Mouse (Mus musculus) liver, adult 2 months (tissue): Measurements from ENCODE around the gene Tgfbr3. TPM values are rescaled to one million over a fixed set of nuclear protein-coding genes. Genes with fewer than 3 reads are reported as not detected.

ENCODE experiments used
- DNase-seq: peaks from one replicate; pipeline ENCODE4 v3.0.0-alpha.2; 2011; ENCODE audit warnings: low read depth, low spot score; ENCODE audit errors: extremely low read depth
- H3K27ac ChIP-seq: fragments of 200-500 bp; replicated peaks from 2 replicates; pipeline ENCODE4 v1.5.1; 2012; ENCODE audit warnings: low read depth, mild to moderate bottlenecking, control low read depth, inconsistent platforms, low read length; ENCODE audit not compliant: insufficient read depth
- H3K27me3 ChIP-seq: fragments of 200-500 bp; 2 replicates; pipeline ENCODE4 v1.6.1; 2012; ENCODE audit warnings: mild to moderate bottlenecking, moderate library complexity, low read length, inconsistent platforms; ENCODE audit not compliant: control insufficient read depth, insufficient read depth
- H3K36me3 ChIP-seq: fragments of 200-500 bp; 2 replicates; pipeline ENCODE4 v1.6.1; 2012; ENCODE audit warnings: low read length, inconsistent platforms; ENCODE audit not compliant: control insufficient read depth, insufficient read depth
- H3K4me1 ChIP-seq: fragments of 200-500 bp; 2 replicates; pipeline ENCODE4 v1.6.1; 2011; ENCODE audit warnings: low read length; ENCODE audit not compliant: control insufficient read depth, insufficient read depth
- H3K4me3 ChIP-seq: fragments of 200-500 bp; 2 replicates; pipeline ENCODE4 v1.5.1; 2011; ENCODE audit warnings: low read depth, mild to moderate bottlenecking, control low read depth, low read length, moderate library complexity; ENCODE audit not compliant: insufficient read depth
- H3K79me2 ChIP-seq: fragments of 200-500 bp; 2 replicates; pipeline ENCODE4 v1.6.1; 2012; ENCODE audit warnings: inconsistent platforms, mild to moderate bottlenecking, low read length, moderate library complexity; ENCODE audit not compliant: control insufficient read depth, insufficient read depth
- H3K9ac ChIP-seq: fragments of 200-500 bp; 2 replicates; pipeline ENCODE4 v1.6.1; 2012; ENCODE audit warnings: low read depth, mild to moderate bottlenecking, control low read depth, inconsistent platforms, low read length
- CTCF ChIP-seq: fragments of 200-500 bp; IDR thresholded peaks from 2 replicates; pipeline ENCODE4 v1.5.1; 2011; ENCODE audit warnings: low read depth, low read length, control low read depth
- POLR2A ChIP-seq: fragments of 200-500 bp; IDR thresholded peaks from 2 replicates; pipeline ENCODE4 v1.6.1; 2011; ENCODE audit warnings: low read length, control low read depth; ENCODE audit not compliant: insufficient read depth; ENCODE audit errors: extremely low read depth
- WGBS: fragments of 180-500 bp; shearing (Covaris S2); methylation state at CpG from one replicate; pipeline ENCODE4 v1.1.7; 2018; 5-methylcytosine and 5-hydroxymethylcytosine counted together
- polyA plus RNA-seq: library from polyadenylated mRNA; depleted of rRNA; stranded (reverse); fragments of >200 nt; gene quantifications from 2 replicates; pipeline ENCODE4 v1.2.3, GENCODE M21; 2012
- total RNA-seq: library from RNA; depleted of rRNA; stranded (reverse); fragments of >200 nt; gene quantifications from 2 replicates; pipeline ENCODE4 v1.2.3, GENCODE M21; 2014

The Tgfbr3 gene
- total and polyA plus RNA-seq, 2 experiments = 4.0 to 6.6 TPM

- no peak overlapping the region for H3K9ac ChIP-seq
- peak; percentile 37 for DNase-seq
- no peak overlapping the region for H3K27ac ChIP-seq
- peak overlapping the region; percentile 8 for H3K4me3 ChIP-seq
- H3K27me3 ChIP-seq = no peaks in the 10 kb centered on the region
- 27% methylated on average over 6 of the region's 6 CpGs for WGBS
- no peaks in the 10 kb centered on the region for H3K36me3 ChIP-seq
- H3K79me2 ChIP-seq = no peaks in the 10 kb centered on the region; the same call in 1 of the 2 replicates
- TF ChIP-seq POLR2A (no peak), CTCF (peak; percentile 52)
- peaks cover 7% of the 10 kb centered on the region for H3K4me1 ChIP-seq
These were observed 2.0 kb downstream of the Tgfbr3 start for GRCm38 (mm10) chr5:107287254-107287907.

GRCm38 (mm10) chr5:107285563-107285962, 3.9 kb downstream of the Tgfbr3 start:
- Histone ChIP-seq H3K4me1 (peaks cover 7% of the 10 kb centered on the region), H3K27me3 (no peaks in the 10 kb centered on the region), H3K27ac (no peak overlapping the region), H3K4me3 (no peak overlapping the region), H3K9ac (no peak overlapping the region), H3K79me2 (peaks cover 12% of the 10 kb centered on the region; the same call in 1 of the 2 replicates), H3K36me3 (no peaks in the 10 kb centered on the region)
- TF ChIP-seq POLR2A (no peak), CTCF (no peak)
- WGBS = 90% methylated on average over 6 of the region's 6 CpGs
- no peak for DNase-seq

GRCm38 (mm10) chr5:107283935-107284524, 5.4 kb downstream of the Tgfbr3 start:
- H3K79me2 ChIP-seq = peaks cover 12% of the 10 kb centered on the region; the same call in 1 of the 2 replicates
- peak; percentile 87 for DNase-seq
- TF ChIP-seq CTCF (no peak), POLR2A (no peak)
- no peaks in the 10 kb centered on the region for H3K36me3 ChIP-seq
- no peak overlapping the region for H3K9ac ChIP-seq
- H3K27ac ChIP-seq = no peak overlapping the region; the same call in 1 of the 2 replicates
- no peaks in the 10 kb centered on the region for H3K27me3 ChIP-seq
- 12% methylated on average over 10 of the region's 10 CpGs for WGBS
- no peak overlapping the region for H3K4me3 ChIP-seq
- H3K4me1 ChIP-seq = peaks cover 7% of the 10 kb centered on the region

- Histone ChIP-seq H3K27me3 (no peaks in the 10 kb centered on the region), H3K4me1 (peaks cover 7% of the 10 kb centered on the region), H3K36me3 (no peaks in the 10 kb centered on the region), H3K4me3 (no peak overlapping the region), H3K79me2 (peaks cover 14% of the 10 kb centered on the region; the same call in 1 of the 2 replicates), H3K9ac (no peak overlapping the region), H3K27ac (no peak overlapping the region)
- TF ChIP-seq POLR2A (no peak), CTCF (no peak)
- no peak for DNase-seq
- WGBS = 80% methylated on average over 9 of the region's 9 CpGs
These were observed 6.7 kb downstream of the Tgfbr3 start for GRCm38 (mm10) chr5:107282561-107283307.

DNA sequence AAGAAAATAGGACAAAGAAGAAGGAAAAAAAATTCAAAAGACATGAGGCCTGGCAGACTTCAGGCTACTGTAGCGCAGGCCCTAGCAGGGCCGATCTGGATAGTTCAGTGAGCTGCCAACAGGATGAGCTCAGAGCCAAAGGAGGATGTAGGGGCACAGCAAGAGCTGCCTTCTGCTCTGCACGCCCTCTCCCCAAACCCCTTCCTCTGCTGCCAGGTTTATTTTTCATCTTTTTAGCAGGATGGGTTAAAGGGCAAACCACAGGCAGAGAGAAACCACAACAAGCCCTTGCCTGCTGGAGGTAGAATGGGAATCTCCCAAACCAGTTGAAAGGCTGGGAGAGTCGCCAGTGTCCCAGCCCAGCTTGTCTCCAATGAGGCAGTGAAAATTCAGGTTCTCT, 10.2 kb downstream of the Tgfbr3 start:
- DNase-seq = no peak
- peaks cover 14% of the 10 kb centered on the region; the same call in 1 of the 2 replicates for H3K79me2 ChIP-seq

More for the DNA sequence above, 10.2 kb downstream of the Tgfbr3 start:
- H3K27ac ChIP-seq = no peak overlapping the region
- no peak overlapping the region for H3K9ac ChIP-seq
- H3K36me3 ChIP-seq = no peaks in the 10 kb centered on the region
- 66% methylated on average over 4 of the region's 4 CpGs for WGBS
- TF ChIP-seq POLR2A (no peak), CTCF (no peak)
- H3K4me3 ChIP-seq = no peak overlapping the region
- H3K27me3 ChIP-seq = no peaks in the 10 kb centered on the region
- peaks cover 7% of the 10 kb centered on the region for H3K4me1 ChIP-seq
